Mouse (Mus musculus): ENCODE measurements at regions not wholly inside any gene's neighbourhood (a gene's known extent, or its start where the extent isn't known, plus 50 kb on each side); places are given as distances from the start of the nearest gene placed in this dataset.
A peak's percentile ranks its signal among the peaks of the same experiment; 100 is the strongest.

- no peak for DNase-seq
These were observed 154.4 kb downstream of the Thbs2 start for GRCm38 (mm10) chr17:14539651-14540050.

GRCm38 (mm10) chr17:14539191-14539590 lies 154.8 kb downstream of the Thbs2 start:
- no peak for DNase-seq

DNA sequence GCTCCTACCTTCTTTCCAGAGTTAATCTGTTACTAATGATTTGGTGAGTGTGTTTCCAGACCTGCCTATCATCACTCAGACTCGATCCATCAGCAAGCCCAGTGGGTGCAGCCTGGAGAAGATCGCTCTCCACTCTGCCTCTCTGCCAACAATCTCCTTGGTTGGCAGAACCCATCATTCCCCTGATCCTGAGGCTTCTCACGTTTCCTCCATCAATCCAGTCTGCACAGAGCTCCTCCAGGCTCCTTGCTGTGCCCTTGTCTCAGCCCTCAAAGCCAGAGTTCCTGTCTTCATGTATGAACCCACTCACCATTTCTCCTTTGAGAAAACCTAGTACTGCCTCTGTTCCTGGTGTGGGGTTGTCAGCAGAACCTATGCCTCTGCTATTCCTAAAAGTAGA lies 155.5 kb downstream of the Thbs2 start:
- DNase-seq, result no peak

- no peak for DNase-seq
These were observed 161.1 kb downstream of the Thbs2 start for GRCm38 (mm10) chr17:14532979-14533314.

- DNase-seq, result no peak
These were observed 161.6 kb downstream of the Thbs2 start for GRCm38 (mm10) chr17:14532298-14532978.

DNA sequence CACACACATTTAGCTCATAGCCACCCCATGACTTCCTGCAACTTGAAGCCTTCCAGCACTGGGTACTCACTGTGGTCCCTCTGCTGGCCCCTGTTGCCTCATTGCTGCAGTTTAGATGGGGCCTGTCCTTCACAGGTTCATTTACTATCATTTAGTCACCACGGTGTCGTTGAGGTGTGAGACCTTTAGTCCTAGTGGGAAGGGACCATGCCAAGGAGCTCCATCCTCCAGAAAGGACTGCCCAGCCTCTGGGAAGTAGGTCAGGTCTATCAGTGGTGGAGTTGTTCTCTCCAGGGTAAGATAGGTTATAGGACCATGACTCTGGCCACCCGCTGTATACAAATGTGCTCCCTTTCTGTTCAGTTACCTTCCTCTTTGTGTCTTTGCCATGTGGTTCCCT lies 162.2 kb downstream of the Thbs2 start:
- no peak for DNase-seq

DNA sequence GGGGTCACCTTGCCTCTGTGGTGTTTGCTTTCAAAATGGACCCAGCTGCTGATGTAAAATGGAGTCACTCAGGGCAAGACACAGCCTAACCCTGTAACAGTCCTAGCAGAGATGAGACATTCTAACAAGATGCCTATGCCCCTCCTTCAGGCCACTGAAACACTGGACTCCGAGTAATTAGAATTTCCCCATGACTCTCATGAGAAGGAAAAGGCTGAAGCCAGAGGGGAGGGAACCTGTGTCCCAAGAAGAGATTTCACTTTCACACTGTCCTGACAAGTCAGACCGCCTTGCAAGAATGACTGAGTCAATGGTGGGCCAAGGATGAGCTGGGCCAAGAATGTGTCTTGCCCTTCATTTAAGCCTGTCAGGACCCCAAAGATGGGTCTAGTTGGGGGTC lies 166.3 kb downstream of the Thbs2 start:
- no peak for DNase-seq

- DNase-seq, result no peak
These were observed 168.8 kb downstream of the Thbs2 start for GRCm38 (mm10) chr17:14525255-14525654.

DNA sequence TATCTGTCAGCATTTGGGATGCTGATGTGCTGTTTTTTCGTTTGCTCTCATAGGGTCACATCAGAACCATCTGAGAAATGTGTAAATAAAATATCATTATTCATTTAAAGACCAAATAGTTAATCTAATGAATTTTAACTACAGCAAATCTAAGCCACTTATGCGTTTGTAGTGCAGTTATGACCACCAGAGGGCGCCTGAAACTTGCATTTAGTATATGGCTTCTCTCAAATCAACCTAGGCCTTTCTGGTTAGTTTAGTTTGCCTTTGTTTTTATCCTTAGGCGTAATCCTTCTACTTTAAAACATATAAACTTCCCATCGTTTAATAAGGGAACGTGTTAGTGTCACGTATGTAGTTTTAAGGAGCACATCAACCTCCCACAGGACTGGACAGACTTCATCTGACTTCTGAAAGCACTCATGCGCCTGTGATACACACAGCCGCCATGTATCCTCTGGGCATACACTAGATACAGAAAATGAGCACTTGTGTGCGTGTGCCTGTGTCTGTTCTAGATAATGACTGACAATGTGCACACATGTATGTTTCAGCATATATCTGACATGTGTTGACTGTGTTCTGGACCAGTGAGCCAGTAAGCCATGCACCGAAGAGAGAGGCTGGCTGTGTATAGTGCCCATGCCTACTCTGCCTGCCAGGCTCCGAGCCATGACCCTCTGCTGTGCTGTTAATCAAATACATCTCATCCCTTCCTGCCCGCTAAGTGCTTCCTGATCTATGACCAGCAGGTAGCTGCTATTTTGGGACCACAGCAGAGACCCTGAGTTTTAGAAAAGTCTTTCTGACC lies 169.4 kb downstream of the Thbs2 start:
- DNase-seq, result peak; percentile 66

DNA sequence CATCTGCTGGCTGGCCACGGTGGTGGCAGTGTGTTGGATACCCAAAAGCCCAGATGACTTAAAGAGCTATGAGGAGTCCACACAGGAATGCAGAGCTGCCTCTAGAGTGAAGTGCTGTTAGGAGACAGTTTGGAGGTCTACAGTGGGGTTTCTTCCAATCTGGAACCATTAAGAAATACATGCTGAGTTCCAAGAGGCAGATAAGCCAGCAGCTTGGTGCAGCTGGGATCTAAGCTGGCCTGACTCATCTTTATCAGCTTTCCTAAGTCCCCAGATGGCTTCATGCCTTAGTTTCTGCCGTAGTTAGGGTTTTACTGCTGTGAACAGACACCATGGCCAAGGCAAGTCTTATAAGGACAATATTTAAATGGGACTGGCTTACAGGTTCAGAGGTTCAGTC lies 172.0 kb downstream of the Thbs2 start:
- DNase-seq, result no peak

DNA sequence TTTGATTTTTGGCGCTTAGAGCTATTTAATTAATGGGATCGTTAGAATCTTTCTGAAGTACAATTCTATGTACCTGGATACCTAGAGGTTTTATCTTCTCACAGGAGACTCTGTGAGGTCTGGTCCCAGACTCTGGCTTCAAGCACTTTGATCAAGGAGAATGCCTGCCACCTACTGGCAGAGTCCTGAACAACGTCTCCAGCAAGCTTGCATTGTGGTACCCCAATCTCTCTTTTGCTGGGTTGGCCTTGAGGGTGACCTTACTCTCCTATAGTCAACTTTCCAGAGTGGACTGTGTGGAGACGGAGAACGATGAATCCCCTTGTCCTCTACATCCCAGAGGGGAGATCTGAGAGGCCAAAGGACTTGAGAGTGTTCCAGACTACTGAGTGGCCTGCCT lies 173.5 kb downstream of the Thbs2 start:
- peak; percentile 70 for DNase-seq

DNA sequence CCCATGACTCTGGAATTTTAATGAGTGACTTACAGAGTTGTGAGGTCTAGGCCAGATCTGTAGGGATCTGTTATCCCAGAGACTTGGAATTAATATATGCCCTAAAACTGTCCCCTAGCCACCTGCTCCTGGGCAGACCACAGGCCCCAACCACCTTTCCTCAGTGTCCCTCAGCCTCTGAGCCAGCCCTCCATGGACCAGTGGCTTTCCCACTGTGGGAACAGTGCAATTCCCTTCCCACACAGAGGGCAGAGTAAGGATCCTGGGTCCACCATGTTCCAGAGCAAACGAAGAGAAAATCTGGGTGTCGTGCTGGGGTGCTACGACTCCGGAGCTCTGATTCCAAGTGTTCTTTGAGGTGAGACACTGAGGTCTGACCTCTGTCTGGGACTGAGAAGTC lies 174.7 kb downstream of the Thbs2 start:
- DNase-seq, result no peak

DNA sequence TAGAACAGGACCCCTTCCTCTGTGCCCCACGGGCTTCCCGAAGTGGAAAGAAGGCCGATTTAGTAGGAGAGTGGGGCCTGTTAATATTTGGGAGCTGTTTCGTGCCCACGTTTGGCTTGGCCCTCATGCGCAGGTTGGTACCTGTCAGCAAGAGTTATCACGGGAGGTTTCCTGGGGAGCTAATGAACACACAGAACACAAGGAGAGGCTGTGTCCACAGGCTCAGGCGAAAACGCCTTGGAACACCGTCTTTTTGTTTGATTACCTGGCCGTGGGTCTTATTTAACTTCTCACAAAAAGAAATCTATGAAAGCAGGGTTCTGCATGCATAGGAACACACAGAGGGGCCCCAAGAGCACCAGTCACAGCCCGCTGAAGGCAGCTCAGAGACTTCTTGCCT lies 175.8 kb downstream of the Thbs2 start:
- no peak for DNase-seq

DNA sequence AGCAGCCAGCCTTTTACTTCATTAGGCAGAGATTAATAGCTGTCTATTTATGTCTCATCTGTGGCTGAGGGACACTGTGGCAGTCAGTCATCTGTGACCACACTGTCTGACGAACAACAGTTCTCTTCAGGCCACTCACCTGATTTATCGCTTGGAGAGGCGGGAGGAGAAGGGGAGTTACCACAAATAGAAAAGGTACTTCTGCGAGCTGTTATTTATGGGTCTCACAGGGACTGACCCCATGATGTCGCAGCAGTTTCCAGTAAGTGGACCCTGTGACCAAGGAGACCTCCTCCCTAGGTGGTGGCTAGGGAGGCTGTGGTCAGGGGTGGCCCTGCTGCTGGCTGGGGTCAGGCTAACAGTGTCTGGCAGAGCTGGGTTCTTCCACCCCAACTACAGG lies 176.7 kb downstream of the Thbs2 start:
- DNase-seq, result no peak

GRCm38 (mm10) chr17:14516097-14516496 lies 177.9 kb downstream of the Thbs2 start:
- DNase-seq, result peak; percentile 56

- no peak for DNase-seq
These were observed 180.6 kb downstream of the Thbs2 start for GRCm38 (mm10) chr17:14513454-14513853.

DNA sequence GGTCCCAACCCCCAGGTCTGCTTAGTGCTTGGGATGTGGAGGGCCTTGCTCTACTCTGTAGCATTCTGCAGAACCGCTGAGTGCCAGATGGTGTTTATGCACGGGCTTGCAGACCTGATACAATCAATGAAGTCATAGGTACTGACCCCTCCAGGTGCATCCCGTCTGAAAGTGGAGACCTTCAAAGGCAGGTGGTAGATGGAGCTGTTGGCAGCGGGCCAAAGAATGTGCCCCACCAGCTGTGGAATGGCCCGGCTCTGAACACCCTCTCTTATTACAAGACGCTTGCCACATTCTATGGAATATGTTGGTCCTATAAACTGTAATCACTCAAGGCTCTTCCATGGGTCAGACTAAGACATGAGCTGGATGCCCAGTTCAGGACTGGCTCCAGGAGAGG lies 183.5 kb downstream of the Thbs2 start:
- no peak for DNase-seq

DNA sequence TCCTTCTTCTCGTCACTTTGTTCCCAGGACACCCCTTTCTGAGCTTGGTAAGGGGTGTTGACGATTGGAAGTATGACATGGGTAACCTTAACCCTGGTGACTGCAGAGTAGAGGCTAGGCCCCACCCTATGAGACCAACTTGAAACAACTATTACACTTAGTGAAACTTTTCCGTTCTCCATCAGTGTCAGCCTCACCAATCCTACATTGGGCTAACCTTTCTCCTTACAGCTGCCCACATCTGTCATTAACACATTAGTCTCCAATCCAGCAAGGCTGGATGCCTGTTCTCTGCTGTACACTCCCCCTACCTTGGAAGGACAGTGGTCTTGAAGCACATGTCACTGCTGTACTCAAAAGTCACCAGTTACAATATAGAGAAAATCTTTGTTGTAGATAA lies 186.9 kb downstream of the Thbs2 start:
- DNase-seq, result no peak

GRCm38 (mm10) chr17:14506123-14506522 lies 187.9 kb downstream of the Thbs2 start:
- DNase-seq, result no peak

- peak; percentile 49 for DNase-seq
These were observed 188.6 kb downstream of the Thbs2 start for GRCm38 (mm10) chr17:14505415-14505814.

- DNase-seq, result no peak
These were observed 190.4 kb downstream of the Thbs2 start for GRCm38 (mm10) chr17:14503670-14504069.

GRCm38 (mm10) chr17:14501341-14501740 lies 192.7 kb downstream of the Thbs2 start:
- no peak for DNase-seq

- no peak for DNase-seq
These were observed 196.9 kb downstream of the Thbs2 start for GRCm38 (mm10) chr17:14497086-14497485.

GRCm38 (mm10) chr17:14493751-14494320 lies 200.2 kb downstream of the Thbs2 start:
- no peak for DNase-seq
